Mouse (Mus musculus): ENCODE measurements around the gene Ablim2.

DNA sequence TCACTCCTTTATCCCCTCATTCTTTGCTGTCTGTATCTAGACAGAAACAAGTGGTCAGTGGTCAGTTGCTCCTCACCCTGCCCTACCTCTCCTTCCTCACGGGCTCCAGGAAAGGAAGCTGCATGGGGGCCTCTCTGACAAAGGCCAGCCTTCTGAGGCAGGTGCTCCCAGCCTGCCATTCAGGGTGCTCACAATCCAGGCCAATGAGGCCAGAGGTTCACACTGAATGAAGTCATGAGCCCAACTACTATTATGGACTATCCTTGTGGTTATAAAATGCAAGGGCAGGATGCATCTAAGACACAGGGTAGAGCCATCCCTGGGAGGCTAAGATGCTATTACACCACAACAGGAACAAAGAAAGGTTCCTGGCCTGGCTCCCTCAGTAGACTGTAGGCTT lies 27.1 kb upstream of the Ablim2 start:
- TF ChIP-seq POLR2A (IDR thresholded peaks at IDR 0.05; ENCODE audit: low read depth, low read length) (no peak), CTCF (conservative IDR thresholded peaks at IDR 0.05; ENCODE audit: insufficient read depth, insufficient read length, low read depth, low read length) (no peak)
